Mouse (Mus musculus): ENCODE measurements around the gene Mup21.

DNA sequence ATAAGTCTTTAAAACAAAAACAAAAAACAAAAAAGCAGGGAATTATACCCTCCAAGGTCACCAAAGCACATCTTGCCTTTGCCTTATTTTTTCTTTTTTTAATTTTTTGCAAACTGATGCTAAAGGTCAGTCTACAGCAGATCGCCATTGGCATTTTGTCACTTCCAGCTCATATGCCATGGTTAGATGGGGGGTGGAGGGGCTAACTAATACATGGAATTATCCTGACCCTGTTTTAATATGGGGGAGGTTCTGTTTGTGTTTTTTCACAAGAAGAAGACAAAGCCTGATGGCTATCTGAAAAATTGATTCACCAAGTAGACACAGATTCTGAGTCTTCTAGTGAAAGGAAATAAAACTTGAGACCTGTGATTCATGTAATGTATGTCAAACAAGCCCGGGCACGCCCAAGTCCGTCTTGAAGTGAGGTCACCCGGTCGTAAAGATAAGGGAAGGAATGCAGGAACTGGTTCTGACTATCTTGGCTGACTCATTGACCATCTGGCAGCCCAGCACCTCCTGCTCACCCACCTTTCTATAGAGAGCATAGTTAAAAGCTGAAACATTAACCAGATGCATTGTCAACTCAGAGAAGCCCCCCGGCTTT, 49.4 kb upstream of the Mup21 start:
- no peak for TF ChIP-seq EP300 (IDR thresholded peaks at IDR 0.05; ENCODE audit: insufficient read depth, low read depth, low read length)
- no peak for TF ChIP-seq CTCF (IDR thresholded peaks at IDR 0.05; ENCODE audit: low read depth, low read length)
